Mouse (Mus musculus): Measurements from ENCODE around the gene Hipk2.

DNA sequence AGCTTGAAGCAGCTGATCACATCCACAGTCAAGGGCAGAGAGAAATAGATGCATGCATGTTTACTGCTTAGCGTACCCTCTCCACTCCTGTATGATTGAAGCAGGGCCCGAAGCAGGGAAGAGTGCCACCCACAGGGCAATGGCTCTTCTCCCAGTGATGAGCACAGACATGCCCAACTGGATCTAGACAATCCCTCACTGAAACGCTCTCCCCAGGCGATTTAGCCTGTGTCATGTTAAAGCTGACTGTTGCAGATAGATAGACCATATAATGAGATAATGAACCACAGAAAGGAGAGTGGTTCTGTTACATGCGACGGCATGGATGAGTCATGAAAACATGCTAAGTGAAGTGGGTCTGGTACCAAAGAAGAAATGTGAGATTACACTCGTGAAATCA lies 204.7 kb downstream of the Hipk2 start:
- TF ChIP-seq CTCF (IDR thresholded peaks at IDR 0.05; ENCODE audit: borderline replicate concordance, control insufficient read depth, extremely low read depth, insufficient read depth, low read length, poor library complexity), result no peak
- no peak for TF ChIP-seq POLR2A (IDR thresholded peaks at IDR 0.05; ENCODE audit: control insufficient read depth, extremely low read depth, insufficient read depth, low read length, poor library complexity)

Measured in thymus, adult 2 months (tissue).